Mouse (Mus musculus): Measurements from ENCODE around the gene Phf20.

The Phf20 gene

DNA sequence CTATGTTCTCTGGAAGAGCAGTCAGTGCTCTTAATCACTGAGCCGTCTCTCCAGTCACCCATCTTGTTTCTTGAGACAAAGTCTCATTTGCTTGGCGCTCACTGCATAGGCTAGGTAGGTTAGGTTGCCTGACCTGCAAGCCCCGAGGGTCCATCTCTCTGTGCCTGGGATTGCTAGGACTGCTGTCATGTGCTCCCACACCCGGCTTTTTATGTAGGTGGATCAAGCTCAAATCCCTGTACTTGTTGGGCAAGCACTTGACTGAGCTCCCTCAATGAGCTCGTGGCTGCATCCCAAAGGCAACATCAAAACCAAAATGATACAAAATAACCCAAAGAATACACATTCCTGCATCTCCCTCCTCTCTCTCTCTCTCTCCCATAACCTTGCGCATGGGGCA lies 125.3 kb downstream of the Phf20 start:
- DNase-seq, result no peak

DNA sequence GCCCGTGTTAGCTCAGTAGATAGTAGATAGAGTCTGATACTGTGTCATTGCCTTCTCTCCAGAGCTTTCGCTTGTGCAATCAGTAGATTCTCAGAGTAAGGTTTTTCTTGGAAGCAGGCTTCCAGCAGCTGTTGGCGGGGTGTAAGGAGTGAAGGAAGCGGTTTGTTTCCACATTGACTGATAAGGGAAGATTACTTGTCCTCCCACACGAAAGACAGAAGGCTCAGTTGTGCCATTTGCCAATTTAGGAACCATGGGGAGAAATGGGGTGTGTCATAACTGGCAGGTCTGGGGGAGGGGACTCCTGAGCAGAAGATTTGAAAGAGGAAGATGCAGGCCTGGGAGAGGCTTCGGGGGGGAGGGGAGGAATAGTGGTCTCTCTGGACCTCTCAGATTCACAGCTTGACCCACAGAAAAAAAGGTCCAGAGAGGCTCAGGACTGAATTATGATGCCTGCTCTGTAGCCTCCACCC lies 127.9 kb downstream of the Phf20 start:
- DNase-seq, result no peak

DNA sequence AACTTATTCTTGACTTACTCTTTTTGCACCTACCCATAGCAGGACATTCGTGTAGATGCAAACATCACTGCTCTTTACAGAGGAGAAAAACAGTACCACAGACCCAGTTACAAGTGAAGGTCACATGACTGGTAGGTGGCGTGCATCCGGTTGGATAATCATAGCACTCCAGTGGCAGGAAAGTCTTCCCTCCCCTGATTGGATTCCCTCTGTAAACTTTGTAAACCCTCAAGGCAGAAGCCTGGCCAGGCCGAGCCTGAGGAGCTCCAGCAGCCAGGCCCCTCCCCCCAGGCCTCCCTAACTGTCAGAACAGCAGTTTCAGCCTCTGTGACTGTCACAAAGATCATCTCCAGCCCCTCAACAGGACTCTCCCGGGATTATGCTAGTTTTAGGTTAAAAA lies 128.4 kb downstream of the Phf20 start:
- DNase-seq, result no peak

DNA sequence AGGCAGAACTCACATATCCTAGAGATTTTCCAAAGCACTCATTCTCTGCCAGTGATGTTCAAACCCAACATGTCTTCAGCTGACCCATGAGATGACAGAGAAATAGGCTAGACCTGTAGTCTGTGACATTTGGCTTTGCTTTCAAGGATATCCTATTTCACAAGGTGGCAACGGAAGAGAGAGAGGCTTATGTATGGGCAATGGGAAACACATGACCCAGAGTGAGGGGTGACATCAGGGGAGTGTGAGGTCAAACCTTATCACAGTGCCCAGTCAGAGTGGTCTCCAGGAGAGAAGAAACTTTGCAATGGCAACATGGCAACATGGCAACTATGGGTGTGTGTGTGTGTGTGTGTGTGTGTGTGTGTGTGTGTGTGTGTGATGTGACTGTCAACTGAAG lies 134.4 kb downstream of the Phf20 start:
- DNase-seq, result no peak

DNA sequence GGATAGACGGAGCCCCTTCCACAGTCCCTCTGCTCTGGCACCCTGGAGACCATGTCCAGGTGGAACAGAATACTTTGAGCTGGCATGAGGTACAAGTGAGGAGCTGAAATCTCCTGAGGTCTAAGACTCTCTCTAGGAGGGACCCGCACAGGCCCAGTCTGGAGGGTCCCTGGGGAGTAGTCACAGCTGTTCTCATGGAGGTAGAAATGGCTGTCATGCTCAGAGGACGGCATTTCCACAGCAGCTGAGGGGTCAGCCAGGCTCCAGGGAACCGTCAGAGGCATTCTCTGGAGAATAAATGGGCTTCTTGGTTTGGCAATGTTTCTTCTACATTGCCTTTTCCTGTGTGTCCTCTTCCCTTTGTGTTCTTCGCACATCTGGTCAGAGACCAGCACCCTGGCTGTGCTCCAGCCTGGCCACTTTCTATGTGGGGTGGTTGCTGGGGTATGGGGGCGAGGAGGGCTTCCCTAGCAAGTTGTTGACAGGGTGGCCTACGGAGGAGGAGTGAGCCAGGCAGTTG lies 135.2 kb downstream of the Phf20 start:
- no peak for DNase-seq

DNA sequence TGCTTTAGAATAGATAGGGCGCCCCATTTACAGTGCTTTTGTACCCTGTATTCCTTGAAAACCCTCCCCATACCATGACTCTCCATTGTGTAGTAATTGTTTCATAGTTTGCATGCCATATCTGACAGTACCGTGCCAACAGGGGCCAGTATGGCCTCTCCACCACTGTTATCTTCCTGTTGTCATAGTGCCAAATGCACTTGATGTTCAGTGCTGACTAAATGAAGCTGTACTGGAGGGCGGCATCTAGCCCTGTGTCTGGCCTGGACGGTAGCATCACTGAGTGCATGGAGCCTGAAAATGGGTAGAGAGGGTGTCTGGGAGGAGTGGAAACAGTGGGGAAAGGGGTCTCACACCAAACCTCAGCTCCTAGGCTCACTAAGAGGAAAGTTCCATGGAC lies 143.8 kb downstream of the Phf20 start:
- DNase-seq, result no peak

DNA sequence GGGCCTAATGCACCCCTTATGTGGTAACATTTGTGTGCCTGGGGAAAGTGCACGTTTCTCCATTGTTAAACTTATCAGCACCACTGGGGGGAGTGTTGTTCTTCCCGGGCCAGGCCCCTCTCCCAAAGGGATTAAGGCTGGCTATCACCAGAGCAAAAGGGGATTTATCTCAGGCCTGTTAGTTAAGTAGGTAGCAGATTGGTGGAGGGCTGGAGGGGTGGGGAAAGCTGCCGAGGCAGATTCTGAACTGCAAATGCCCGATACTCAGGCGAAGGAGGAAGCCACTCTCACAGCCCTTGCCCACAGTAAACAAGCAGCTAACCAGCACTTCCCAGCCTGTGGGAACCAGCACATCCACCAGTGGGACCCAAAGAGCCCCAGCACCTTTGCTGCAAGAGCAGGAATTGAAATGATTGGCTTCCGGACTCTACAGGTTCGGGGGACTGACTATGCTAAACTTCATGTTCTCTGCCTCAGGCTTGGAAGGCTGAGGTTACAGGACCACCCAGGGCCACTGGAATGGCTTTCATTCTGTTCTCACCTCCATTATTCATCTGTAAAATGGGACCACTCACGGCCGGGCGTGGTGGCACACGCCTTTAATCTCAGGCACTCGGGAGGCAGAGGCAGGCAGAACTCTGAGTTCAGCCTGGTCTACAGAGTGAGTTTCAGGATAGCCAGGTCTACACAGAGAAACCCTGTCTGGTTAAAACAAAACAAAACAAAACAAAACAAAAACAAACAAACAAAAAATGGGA lies 148.7 kb downstream of the Phf20 start:
- peak; percentile 79 to 84 for DNase-seq

DNA sequence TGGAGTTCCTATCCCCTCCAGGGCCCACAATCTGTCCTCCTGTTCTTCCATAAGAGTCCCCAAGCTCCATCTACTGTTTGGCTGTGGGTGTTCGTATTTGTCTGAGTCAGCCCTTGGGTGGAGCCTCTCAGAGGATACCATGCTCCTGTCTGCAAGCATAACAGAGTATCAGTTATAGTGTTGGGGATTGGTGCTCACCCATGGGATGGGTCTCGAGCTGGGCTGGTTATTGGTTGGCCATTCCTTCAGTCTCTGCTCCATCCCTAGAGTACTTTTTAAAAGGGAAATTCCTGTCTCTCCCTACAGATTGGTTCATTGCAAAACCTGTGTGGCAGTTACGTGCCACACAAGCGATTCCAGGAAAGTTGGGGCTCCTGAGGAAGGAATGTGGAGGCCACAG lies 152.5 kb downstream of the Phf20 start:
- DNase-seq, result no peak

DNA sequence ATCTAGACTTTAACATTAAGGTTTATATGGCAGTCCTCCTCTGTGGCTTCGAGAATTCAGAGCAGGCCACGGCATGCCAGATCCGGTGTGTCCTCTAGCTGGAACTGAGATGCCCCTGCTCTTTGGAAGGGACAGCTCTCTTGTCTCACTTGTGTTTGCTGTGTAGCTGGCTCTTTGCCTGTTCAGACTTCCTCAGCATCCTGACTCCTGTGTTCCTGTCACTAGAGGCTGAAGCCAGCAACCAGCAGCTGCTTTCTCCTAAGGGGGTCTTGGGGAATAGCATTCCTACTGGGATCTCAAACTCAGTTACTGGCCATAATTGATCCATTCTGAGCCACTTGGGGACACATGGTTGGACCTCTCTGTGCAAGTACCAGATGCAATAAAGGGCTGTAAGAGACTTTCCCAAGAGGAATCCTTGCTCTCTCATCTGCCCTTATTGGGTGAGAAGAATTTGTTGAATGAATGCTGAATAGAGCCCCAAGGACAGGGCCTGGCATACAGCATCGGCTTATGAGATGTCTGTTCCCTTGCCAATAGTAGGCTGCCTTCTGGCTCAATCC lies 153.1 kb downstream of the Phf20 start:
- peak; percentile 62 to 69 for DNase-seq

DNA sequence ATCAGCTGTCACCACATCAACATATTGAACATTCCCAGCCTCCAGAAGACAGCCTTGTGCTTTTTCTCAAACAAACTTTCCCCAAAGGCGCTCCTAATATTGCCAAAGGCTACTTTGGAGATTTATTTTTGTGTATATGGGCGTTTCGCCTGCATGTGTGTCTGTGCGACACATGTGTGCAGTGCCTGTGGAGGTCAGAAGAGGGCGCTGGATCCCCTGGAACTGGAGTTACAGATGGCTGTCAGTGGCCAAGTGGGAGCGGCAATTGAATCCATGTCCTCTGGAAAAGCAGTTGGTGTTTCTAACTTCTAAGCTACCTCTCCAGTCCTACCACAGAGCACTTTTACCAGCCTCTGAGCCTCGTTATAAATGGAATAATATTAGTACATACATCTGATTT lies 155.0 kb downstream of the Phf20 start:
- peak; percentile 39 to 53 for DNase-seq

DNA sequence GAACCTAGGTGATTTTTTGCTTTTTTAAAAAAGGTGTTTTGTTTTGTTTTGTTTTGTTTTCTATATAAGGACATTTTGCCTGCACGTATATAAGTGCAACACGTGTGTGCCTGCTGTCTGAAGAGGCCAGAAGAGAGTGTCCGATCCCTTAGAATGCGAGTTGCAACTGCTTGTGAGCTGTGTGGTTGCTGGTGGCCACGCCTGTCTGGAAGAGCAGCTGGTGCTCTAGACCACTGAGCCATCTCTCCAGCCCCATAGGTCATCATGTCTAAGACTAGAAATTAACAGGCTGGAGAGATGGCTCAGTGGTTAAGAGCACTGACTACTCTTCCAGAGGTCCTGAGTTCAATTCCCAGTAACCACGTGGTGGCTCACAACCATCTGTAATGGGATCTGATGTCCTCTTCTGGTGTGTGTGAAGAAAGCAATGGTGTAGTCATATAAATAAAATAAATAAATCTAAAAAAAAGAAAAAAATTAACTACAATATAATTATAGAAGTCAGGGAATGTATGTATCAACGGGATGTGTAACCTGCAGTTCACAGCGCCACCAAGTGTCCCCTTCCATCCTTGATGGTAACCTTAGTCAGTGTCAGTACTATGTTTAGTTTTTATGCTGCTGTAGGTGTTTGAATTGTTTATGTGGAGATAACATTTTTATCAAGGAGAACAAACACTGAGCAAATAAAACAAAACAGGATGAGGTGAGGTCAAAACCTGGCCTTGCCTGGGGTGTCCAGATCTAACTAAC lies 156.3 kb downstream of the Phf20 start:
- no peak for DNase-seq

DNA sequence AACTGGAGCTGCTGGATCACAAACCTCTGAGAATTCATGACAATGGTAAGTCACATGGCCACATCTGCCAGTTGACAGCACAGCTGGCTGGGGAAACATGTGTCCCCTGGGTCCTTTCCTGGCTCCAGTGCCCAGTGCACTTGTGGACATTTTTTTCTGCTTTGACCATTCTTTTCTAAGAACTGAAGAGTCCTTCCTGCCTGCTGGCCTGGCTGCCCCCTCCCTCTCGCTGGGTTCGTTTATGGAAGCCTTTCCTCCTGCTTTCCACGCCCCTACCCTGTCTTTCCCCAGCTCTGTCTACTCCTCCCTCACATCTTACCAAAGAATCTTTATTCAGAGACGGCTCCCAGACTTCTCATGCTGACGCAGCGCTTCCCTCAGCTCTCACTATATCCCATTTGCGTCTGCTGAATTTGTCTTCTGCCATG lies 157.0 kb downstream of the Phf20 start:
- DNase-seq, result peak in 1 of 2 experiments; percentile 25

DNA sequence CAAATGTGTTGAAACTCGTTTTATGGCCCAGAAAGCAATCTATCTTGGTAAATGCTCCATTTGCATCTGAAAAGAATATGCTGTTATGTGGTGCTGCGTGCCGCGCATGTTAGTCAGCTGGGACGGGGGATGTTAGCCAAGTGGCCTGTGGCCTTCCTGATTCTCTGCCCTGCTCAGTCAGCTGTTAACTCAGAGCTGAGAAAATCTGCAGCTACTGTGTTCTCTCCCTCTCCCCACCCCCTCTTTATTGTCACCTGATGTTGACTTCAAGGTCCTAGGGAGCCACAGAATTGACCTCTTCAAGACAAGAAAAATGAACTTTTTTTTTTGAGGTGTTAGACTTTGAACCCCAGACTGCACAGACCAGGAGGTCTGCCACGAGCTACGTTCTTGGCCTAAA lies 159.8 kb downstream of the Phf20 start:
- peak; percentile 86 to 87 for DNase-seq

Measured in cerebellum, postnatal 10 days (tissue).